Mouse (Mus musculus) heart, adult 2 months (tissue): ENCODE data around the gene Napsa.

Experiments
- CTCF ChIP-seq: fragments of 200-600 bp; IDR thresholded peaks from 2 replicates; pipeline ENCODE4 v1.8.1; 2022; ENCODE audit warnings: antibody characterized with exemption, mild to moderate bottlenecking, moderate library complexity
- EP300 ChIP-seq: fragments of 200-500 bp; IDR thresholded peaks from 2 replicates; pipeline ENCODE4 v1.6.1; 2011; ENCODE audit warnings: low read depth, low read length, control low read depth; ENCODE audit not compliant: insufficient read depth
- POLR2A ChIP-seq: fragments of 200-500 bp; IDR thresholded peaks from 2 replicates; pipeline ENCODE4 v1.6.1; 2011; ENCODE audit warnings: mild to moderate bottlenecking, low read depth, low read length, control low read depth; ENCODE audit not compliant: insufficient read depth

GRCm38 (mm10) chr7:44551731-44552130, 20.4 kb upstream of the Napsa start:
- TF ChIP-seq CTCF (no peak), POLR2A (no peak), EP300 (no peak)
